Mouse (Mus musculus): Measurements from ENCODE around the gene Exoc2. TPM values are rescaled to one million over a fixed set of nuclear protein-coding genes. Genes with fewer than 3 reads are reported as not detected.

The Exoc2 gene
- polyA plus RNA-seq, 1 experiment from 2014 or later: 27.4 TPM

- no peaks in the 10 kb centered on the region for H3K36me3 ChIP-seq
- no peak overlapping the region for H3K4me2 ChIP-seq (replicated peaks)
- no peaks in the 10 kb centered on the region for H3K9me3 ChIP-seq (replicated peaks)
- 82% methylated on average over 3 of the region's 3 CpGs for WGBS
- ATAC-seq (ENCODE audit: insufficient number of reproducible peaks, low FRiP score, low TSS enrichment, low read depth): no peak
- H3K4me3 ChIP-seq (replicated peaks): no peak overlapping the region
- no peaks in the 10 kb centered on the region for H3K27me3 ChIP-seq
- H3K27ac ChIP-seq (replicated peaks): no peak overlapping the region
- peaks cover 12% of the 10 kb centered on the region for H3K4me1 ChIP-seq
- no peak overlapping the region for H3K9ac ChIP-seq
Measured at GRCm38 (mm10) chr13:30971047-30971446, 2.8 kb downstream of the Exoc2 start.

- WGBS: 73% methylated on average over 4 of the region's 4 CpGs
- H3K27ac ChIP-seq (replicated peaks): no peak overlapping the region
Measured at GRCm38 (mm10) chr13:30968311-30968710, 5.6 kb downstream of the Exoc2 start.

GRCm38 (mm10) chr13:30966507-30966911 lies 7.4 kb downstream of the Exoc2 start:
- Histone ChIP-seq H3K9ac (no peak overlapping the region), H3K4me3 (replicated peaks) (peak overlapping the region; percentile 16; the same call in 1 of the 2 replicates)
- WGBS: 4% methylated on average over 10 of the region's 10 CpGs

More at GRCm38 (mm10) chr13:30968311-30968710, 5.6 kb downstream of the Exoc2 start:
- Histone ChIP-seq H3K4me2 (replicated peaks) (no peak overlapping the region), H3K9me3 (replicated peaks) (no peaks in the 10 kb centered on the region), H3K9ac (no peak overlapping the region), H3K4me3 (replicated peaks) (no peak overlapping the region), H3K27me3 (no peaks in the 10 kb centered on the region), H3K4me1 (peaks cover 7% of the 10 kb centered on the region), H3K36me3 (no peaks in the 10 kb centered on the region)
- ATAC-seq (ENCODE audit: insufficient number of reproducible peaks, low FRiP score, low TSS enrichment, low read depth): no peak

GRCm38 (mm10) chr13:30961932-30962331 lies 12.0 kb downstream of the Exoc2 start:
- no peaks in the 10 kb centered on the region for H3K9me3 ChIP-seq (replicated peaks)
- WGBS: 68% methylated on average over 2 of the region's 2 CpGs
- H3K27ac ChIP-seq (replicated peaks): no peak overlapping the region
- H3K27me3 ChIP-seq: no peaks in the 10 kb centered on the region
- 0 out of 2 replicates have a peak, but pooled peaks cover 3% of the 10 kb centered on the region for H3K36me3 ChIP-seq
- peaks cover 7% of the 10 kb centered on the region for H3K4me1 ChIP-seq
- H3K9ac ChIP-seq: no peak overlapping the region
- no peak overlapping the region for H3K4me2 ChIP-seq (replicated peaks)
- no peak overlapping the region for H3K4me3 ChIP-seq (replicated peaks)
- ATAC-seq (ENCODE audit: insufficient number of reproducible peaks, low FRiP score, low TSS enrichment, low read depth): no peak

More at GRCm38 (mm10) chr13:30966507-30966911, 7.4 kb downstream of the Exoc2 start:
- ATAC-seq (ENCODE audit: insufficient number of reproducible peaks, low FRiP score, low TSS enrichment, low read depth): peak; percentile 51; the same call in 1 of the 2 replicates
- H3K4me2 ChIP-seq (replicated peaks): peak overlapping the region; percentile 34
- peaks cover 7% of the 10 kb centered on the region for H3K4me1 ChIP-seq
- no peaks in the 10 kb centered on the region for H3K9me3 ChIP-seq (replicated peaks)
- peak overlapping the region; percentile 49 for H3K27ac ChIP-seq (replicated peaks)
- no peaks in the 10 kb centered on the region for H3K36me3 ChIP-seq
- no peaks in the 10 kb centered on the region for H3K27me3 ChIP-seq

DNA sequence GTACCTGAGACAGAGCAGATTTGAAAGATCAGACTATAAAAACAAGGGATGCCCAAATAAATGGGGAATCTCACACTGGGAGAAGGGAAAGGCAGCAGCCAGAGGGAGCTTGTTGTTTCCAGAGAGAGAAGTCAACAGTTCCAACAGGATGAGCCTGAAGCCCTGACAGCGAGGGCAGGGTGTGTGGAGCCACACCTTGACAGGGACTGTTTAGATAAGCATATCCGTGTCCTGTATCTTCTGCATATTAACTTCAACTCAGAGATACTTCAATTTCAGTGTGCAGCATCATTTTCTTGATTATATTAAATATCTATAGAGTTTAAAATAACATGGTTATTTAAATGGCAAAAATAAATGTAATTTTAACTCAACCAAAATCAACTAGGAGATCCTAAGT lies 13.2 kb downstream of the Exoc2 start:
- no peak for ATAC-seq (ENCODE audit: insufficient number of reproducible peaks, low FRiP score, low TSS enrichment, low read depth)
- Histone ChIP-seq H3K36me3 (0 out of 2 replicates have a peak, but pooled peaks cover 3% of the 10 kb centered on the region), H3K27me3 (no peaks in the 10 kb centered on the region), H3K4me1 (no peaks in the 10 kb centered on the region), H3K9ac (no peak overlapping the region), H3K9me3 (replicated peaks) (no peaks in the 10 kb centered on the region), H3K27ac (replicated peaks) (no peak overlapping the region), H3K4me2 (replicated peaks) (no peak overlapping the region), H3K4me3 (replicated peaks) (no peak overlapping the region)
- WGBS: 87% methylated on average over 2 of the region's 2 CpGs

DNA sequence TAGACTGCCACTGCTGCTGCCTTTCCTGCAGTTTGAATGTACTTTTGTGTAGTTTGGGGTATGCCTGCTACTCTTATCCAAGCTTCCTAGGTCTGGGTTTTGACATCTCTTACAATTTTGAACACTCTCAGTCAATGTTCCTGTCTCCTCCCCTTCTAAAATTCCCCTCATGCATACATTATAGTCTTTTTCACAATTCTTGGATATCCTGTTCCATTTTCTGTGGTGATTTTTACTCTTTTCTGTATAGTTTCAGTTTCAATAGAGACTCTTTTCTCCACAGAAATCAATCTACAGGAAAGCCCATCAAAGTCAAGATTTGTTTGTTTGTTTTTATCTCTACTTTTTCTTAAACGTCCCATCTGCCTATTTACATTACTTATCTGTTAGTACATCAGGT lies 20.3 kb downstream of the Exoc2 start:
- no peaks in the 10 kb centered on the region for H3K36me3 ChIP-seq
- WGBS: 47% methylated on average over 1 of the region's 1 CpGs
- no peak overlapping the region for H3K9ac ChIP-seq
- no peak overlapping the region for H3K27ac ChIP-seq (replicated peaks)
- no peak overlapping the region for H3K4me2 ChIP-seq (replicated peaks)
- no peaks in the 10 kb centered on the region for H3K4me1 ChIP-seq
- no peak for ATAC-seq (ENCODE audit: insufficient number of reproducible peaks, low FRiP score, low TSS enrichment, low read depth)
- H3K9me3 ChIP-seq (replicated peaks): no peaks in the 10 kb centered on the region
- H3K27me3 ChIP-seq: no peaks in the 10 kb centered on the region
- H3K4me3 ChIP-seq (replicated peaks): no peak overlapping the region

DNA sequence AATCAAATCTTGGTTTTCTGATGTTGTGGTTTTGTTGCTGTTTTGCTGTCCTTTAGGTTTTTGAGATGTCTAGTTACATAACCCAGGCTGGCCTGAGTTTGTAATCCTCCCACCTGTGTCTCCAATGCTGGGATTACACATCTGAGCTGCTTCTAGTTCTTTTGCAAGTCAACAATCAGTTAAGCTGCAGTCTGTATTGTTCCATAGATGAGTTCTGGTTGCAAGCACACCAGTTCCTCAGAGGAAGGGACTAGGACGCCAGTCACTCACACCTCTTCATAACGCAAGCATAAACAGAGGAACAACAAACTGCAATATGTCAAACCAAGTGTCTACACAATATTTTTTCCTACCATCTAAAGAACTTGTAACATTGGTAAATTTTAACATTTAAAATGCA lies 21.8 kb downstream of the Exoc2 start:
- Histone ChIP-seq H3K4me3 (replicated peaks) (no peak overlapping the region), H3K27me3 (no peaks in the 10 kb centered on the region), H3K9me3 (replicated peaks) (no peaks in the 10 kb centered on the region), H3K27ac (replicated peaks) (no peak overlapping the region), H3K9ac (no peak overlapping the region), H3K36me3 (no peaks in the 10 kb centered on the region), H3K4me2 (replicated peaks) (no peak overlapping the region), H3K4me1 (0 out of 2 replicates have a peak, but pooled peaks cover 4% of the 10 kb centered on the region)
- 85% methylated on average over 2 of the region's 2 CpGs for WGBS
- ATAC-seq (ENCODE audit: insufficient number of reproducible peaks, low FRiP score, low TSS enrichment, low read depth): no peak

- ATAC-seq (ENCODE audit: insufficient number of reproducible peaks, low FRiP score, low TSS enrichment, low read depth): no peak
- Histone ChIP-seq H3K9me3 (replicated peaks) (no peaks in the 10 kb centered on the region), H3K27me3 (no peaks in the 10 kb centered on the region), H3K4me1 (0 out of 2 replicates have a peak, but pooled peaks cover 4% of the 10 kb centered on the region), H3K9ac (no peak overlapping the region), H3K36me3 (no peaks in the 10 kb centered on the region), H3K4me2 (replicated peaks) (no peak overlapping the region), H3K27ac (replicated peaks) (no peak overlapping the region), H3K4me3 (replicated peaks) (no peak overlapping the region)
- WGBS: 95% methylated on average over 9 of the region's 9 CpGs
Measured at GRCm38 (mm10) chr13:30949181-30949580, 24.7 kb downstream of the Exoc2 start.

DNA sequence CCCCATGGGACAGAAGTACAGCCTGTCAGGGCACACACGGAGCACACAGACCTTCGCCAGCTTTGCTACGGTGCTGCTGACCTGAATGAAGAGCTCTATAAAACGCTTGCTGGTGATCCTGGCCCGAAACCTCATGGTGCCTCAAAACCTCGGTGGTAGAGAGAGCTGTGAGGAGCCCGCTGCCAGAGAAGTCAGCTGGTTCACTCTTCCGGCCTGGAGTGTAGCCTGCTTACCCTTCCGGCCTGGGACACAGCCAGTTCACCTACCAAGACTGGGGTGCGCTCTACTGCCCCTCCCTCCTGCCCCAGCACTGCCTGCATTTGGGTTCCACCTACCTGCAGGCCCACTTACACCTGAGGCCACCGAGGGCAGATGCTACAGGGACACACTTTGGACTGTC lies 26.4 kb downstream of the Exoc2 start, which contains the start of gene Hus1b:
Gene Hus1b, minus strand, starts transcription at position 220 of the 400 bp plus-strand sequence.
- H3K9me3 ChIP-seq (replicated peaks): no peaks in the 10 kb centered on the region
- H3K4me2 ChIP-seq (replicated peaks): no peak within 1 kb of the TSS
- ATAC-seq (ENCODE audit: insufficient number of reproducible peaks, low FRiP score, low TSS enrichment, low read depth): no peak
- H3K36me3 ChIP-seq: no peaks in the 10 kb centered on the region
- 88% methylated on average over 11 of the region's 11 CpGs for WGBS
- 0 out of 2 replicates have a peak, but pooled peaks cover 4% of the 10 kb centered on the region for H3K4me1 ChIP-seq
- H3K9ac ChIP-seq: no peak within 1 kb of the TSS
- no peaks in the 10 kb centered on the region for H3K27me3 ChIP-seq
- no peak within 1 kb of the TSS for H3K4me3 ChIP-seq (replicated peaks)
- no peak within 1 kb of the TSS for H3K27ac ChIP-seq (replicated peaks)

GRCm38 (mm10) chr13:30947129-30947528 lies 26.8 kb downstream of the Exoc2 start:
- Histone ChIP-seq H3K4me3 (replicated peaks) (no peak overlapping the region), H3K9ac (no peak overlapping the region), H3K9me3 (replicated peaks) (no peaks in the 10 kb centered on the region), H3K4me2 (replicated peaks) (no peak overlapping the region), H3K36me3 (no peaks in the 10 kb centered on the region), H3K27ac (replicated peaks) (no peak overlapping the region), H3K4me1 (0 out of 2 replicates have a peak, but pooled peaks cover 4% of the 10 kb centered on the region), H3K27me3 (no peaks in the 10 kb centered on the region)
- 89% methylated on average over 15 of the region's 15 CpGs for WGBS
- no peak for ATAC-seq (ENCODE audit: insufficient number of reproducible peaks, low FRiP score, low TSS enrichment, low read depth)

DNA sequence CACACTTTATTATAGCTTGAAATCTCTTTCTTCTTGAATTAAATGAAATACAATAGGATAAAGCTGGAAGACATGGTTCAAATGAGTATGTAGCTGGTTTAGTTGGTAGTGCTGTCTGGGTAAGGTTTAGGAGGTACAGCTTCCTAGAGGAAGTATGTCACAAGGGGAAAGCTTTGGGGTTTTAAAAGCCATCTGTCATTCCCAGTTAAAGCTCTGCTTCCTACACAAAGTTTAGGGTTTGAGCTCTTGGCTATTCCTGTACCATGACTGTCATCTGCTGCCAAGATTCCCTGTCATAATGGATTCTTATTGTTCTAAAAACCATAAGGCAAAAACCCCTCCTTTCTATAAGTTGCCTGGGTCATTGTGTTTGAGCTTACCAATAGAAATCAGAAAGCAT lies 28.1 kb downstream of the Exoc2 start:
- Histone ChIP-seq H3K9me3 (replicated peaks) (no peaks in the 10 kb centered on the region), H3K4me3 (replicated peaks) (no peak overlapping the region), H3K4me2 (replicated peaks) (no peak overlapping the region), H3K27me3 (no peaks in the 10 kb centered on the region), H3K9ac (no peak overlapping the region), H3K27ac (replicated peaks) (no peak overlapping the region), H3K36me3 (no peaks in the 10 kb centered on the region), H3K4me1 (0 out of 2 replicates have a peak, but pooled peaks cover 4% of the 10 kb centered on the region)
- ATAC-seq (ENCODE audit: insufficient number of reproducible peaks, low FRiP score, low TSS enrichment, low read depth): no peak

DNA sequence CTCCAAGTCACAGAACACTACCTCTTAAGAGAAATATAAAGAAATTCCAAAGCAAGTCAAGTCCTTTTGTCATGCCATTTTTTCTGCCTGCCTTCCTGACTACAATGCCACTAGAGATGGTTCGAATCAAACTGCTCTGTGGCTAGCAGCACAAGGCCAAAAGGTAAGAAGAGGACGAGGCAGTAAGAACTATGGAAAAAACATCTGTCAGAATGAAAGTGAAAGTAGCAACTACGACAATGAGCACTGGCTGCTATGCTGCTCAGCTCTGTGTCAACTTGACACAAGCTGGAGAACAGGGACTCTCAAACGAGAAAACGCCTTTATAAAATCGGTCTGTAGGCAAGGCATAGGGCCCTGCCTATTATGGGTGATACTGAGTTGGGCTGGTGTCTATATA lies 40.9 kb downstream of the Exoc2 start:
- H3K4me1 ChIP-seq: no peaks in the 10 kb centered on the region
- H3K4me3 ChIP-seq (replicated peaks): no peak overlapping the region
- ATAC-seq (ENCODE audit: insufficient number of reproducible peaks, low FRiP score, low TSS enrichment, low read depth): no peak
- no peak overlapping the region for H3K9ac ChIP-seq
- H3K9me3 ChIP-seq (replicated peaks): no peaks in the 10 kb centered on the region
- WGBS: 87% methylated on average over 6 of the region's 6 CpGs
- H3K27ac ChIP-seq (replicated peaks): no peak overlapping the region
- H3K27me3 ChIP-seq: no peaks in the 10 kb centered on the region
- no peak overlapping the region for H3K4me2 ChIP-seq (replicated peaks)
- 0 out of 2 replicates have a peak, but pooled peaks cover 4% of the 10 kb centered on the region for H3K36me3 ChIP-seq
